Mouse (Mus musculus) small intestine, adult 2 months (tissue): Measurements from ENCODE around the gene Adamtsl1. TPM values are rescaled to one million over a fixed set of nuclear protein-coding genes. Genes with fewer than 3 reads are reported as not detected.
A peak's percentile ranks its signal among the peaks of the same experiment; 100 is the strongest.

Source experiments
- H3K27ac ChIP-seq: fragments of 200-500 bp; 2 replicates; pipeline ENCODE4 v1.5.1; 2012; ENCODE audit warnings: low read depth, low read length, control low read depth, inconsistent platforms; ENCODE audit not compliant: insufficient read depth
- H3K27me3 ChIP-seq: fragments of 200-500 bp; 2 replicates; pipeline ENCODE4 v1.6.1; 2012; ENCODE audit warnings: mild to moderate bottlenecking, moderate library complexity, low read length, inconsistent platforms; ENCODE audit not compliant: control insufficient read depth, insufficient read depth
- H3K36me3 ChIP-seq: fragments of 200-500 bp; 2 replicates; pipeline ENCODE4 v1.6.1; 2012; ENCODE audit warnings: mild to moderate bottlenecking, low read length, control low read depth, inconsistent platforms; ENCODE audit not compliant: control insufficient read depth, insufficient read depth
- H3K4me1 ChIP-seq: fragments of 200-500 bp; 2 replicates; pipeline ENCODE4 v1.6.1; 2012; ENCODE audit warnings: low read length, inconsistent platforms, mixed read lengths; ENCODE audit not compliant: control insufficient read depth, insufficient read depth, insufficient read length
- H3K4me3 ChIP-seq: fragments of 200-500 bp; 2 replicates; pipeline ENCODE4 v1.5.1; 2012; ENCODE audit warnings: low read depth, mild to moderate bottlenecking, control low read depth, inconsistent platforms, low read length, moderate library complexity
- CTCF ChIP-seq: fragments of 200-500 bp; IDR thresholded peaks from 2 replicates; pipeline ENCODE4 v1.5.1; 2012; ENCODE audit warnings: low read depth, mild to moderate bottlenecking, control low read depth, inconsistent platforms, low read length, moderate library complexity, mixed read lengths; ENCODE audit not compliant: insufficient replicate concordance, insufficient read length; ENCODE audit errors: extremely low read depth
- POLR2A ChIP-seq: fragments of 200-500 bp; IDR thresholded peaks from 2 replicates; pipeline ENCODE4 v1.6.1; 2012; ENCODE audit warnings: low read depth, mild to moderate bottlenecking, control low read depth, inconsistent platforms, low read length, moderate library complexity
- WGBS: fragments of 180-500 bp; shearing (Covaris S2); methylation state at CpG from one replicate; pipeline ENCODE4 v1.1.7; 2018; 5-methylcytosine and 5-hydroxymethylcytosine counted together
- polyA plus RNA-seq: library from polyadenylated mRNA; depleted of rRNA; stranded (reverse); fragments of >200 nt; gene quantifications from 2 replicates; pipeline ENCODE4 v1.2.3, GENCODE M21; 2012

Gene Adamtsl1
- polyA plus RNA-seq, 1 experiment: 1.1 TPM

DNA sequence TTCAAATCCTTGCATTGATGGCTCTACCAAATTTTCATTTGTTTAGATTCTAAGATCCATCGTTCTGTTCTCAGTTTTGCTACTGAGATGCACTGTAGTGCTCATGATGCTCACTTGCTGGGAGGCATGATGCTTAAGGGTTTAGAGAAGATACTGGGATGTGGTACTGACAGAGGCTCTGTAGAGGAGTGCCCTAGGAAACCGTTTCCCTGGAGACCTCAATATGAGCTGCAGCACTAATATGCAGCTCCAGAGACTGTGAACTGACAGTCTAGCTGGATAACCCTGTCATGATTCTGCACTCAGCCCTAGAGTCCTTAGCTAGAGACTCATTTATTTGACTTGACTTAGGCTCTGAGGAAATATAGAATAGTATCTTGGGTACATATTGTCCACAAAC is 756.1 kb downstream of the Adamtsl1 start:
- no peak for TF ChIP-seq CTCF
- no peak overlapping the region for H3K4me3 ChIP-seq
- no peak overlapping the region for H3K27ac ChIP-seq
- no peaks in the 10 kb centered on the region for H3K27me3 ChIP-seq
- 58% methylated on average over 2 of the region's 2 CpGs for WGBS
- no peaks in the 10 kb centered on the region for H3K4me1 ChIP-seq
- H3K36me3 ChIP-seq: no peaks in the 10 kb centered on the region

DNA sequence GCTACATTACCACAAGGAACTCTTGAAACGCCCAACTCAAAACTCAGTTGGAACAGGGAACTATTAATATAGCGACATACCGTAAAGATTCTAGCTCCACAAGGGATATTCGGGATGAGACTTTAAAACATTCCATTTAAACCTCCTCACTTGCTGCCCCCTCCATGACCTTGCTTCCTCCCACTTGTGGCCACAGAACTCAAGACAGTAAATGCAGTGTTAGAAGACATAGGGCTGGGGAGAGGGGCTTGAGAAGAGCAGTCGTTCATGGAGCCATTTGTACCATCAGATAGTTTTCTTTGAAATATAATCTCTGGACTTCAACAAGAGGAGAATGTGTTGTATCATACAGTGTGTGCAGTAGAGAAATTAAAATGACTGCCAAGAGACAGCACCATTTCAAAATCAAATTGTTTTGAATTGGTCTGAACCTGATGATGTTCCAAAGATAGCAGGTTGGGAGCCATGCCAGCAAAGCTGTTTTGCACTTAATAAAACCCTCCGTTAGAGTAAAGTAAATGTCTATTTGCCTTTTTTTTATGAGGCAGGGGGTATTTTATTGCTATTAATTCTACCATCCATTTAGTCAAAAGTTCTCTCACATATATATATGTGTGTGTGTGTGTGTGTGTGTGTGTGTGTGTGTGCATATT is 759.9 kb downstream of the Adamtsl1 start:
- H3K36me3 ChIP-seq: no peaks in the 10 kb centered on the region
- WGBS: 67% methylated on average over 6 of the region's 6 CpGs

DNA sequence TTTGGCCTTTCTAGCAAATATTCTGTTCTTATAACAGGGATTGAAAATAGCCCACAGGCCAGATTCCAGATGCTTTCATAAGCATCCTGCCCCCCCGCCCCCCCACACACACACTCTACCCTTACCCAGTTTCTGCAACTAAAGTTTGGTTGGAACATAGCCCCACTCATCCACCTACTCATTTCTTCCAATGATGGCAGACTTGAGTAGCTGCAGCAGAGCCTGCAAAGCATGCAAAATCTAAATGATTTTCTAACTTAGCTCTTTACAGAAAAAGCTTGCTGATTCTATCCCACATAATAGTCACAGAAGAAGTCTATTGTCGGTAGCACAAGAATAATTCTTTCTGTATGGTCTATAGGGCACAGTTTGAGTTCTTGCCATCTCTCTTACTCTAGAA is 760.7 kb downstream of the Adamtsl1 start:
- Histone ChIP-seq H3K4me1 (no peaks in the 10 kb centered on the region), H3K27me3 (no peaks in the 10 kb centered on the region), H3K36me3 (no peaks in the 10 kb centered on the region), H3K4me3 (no peak overlapping the region), H3K27ac (no peak overlapping the region)
- TF ChIP-seq CTCF (no peak), POLR2A (no peak)
- WGBS: 80% methylated on average over 2 of the region's 2 CpGs

More for the DNA sequence above, 759.9 kb downstream of the Adamtsl1 start:
- Histone ChIP-seq H3K4me3 (no peak overlapping the region), H3K27me3 (no peaks in the 10 kb centered on the region), H3K27ac (no peak overlapping the region), H3K4me1 (no peaks in the 10 kb centered on the region)
- TF ChIP-seq POLR2A: no peak

DNA sequence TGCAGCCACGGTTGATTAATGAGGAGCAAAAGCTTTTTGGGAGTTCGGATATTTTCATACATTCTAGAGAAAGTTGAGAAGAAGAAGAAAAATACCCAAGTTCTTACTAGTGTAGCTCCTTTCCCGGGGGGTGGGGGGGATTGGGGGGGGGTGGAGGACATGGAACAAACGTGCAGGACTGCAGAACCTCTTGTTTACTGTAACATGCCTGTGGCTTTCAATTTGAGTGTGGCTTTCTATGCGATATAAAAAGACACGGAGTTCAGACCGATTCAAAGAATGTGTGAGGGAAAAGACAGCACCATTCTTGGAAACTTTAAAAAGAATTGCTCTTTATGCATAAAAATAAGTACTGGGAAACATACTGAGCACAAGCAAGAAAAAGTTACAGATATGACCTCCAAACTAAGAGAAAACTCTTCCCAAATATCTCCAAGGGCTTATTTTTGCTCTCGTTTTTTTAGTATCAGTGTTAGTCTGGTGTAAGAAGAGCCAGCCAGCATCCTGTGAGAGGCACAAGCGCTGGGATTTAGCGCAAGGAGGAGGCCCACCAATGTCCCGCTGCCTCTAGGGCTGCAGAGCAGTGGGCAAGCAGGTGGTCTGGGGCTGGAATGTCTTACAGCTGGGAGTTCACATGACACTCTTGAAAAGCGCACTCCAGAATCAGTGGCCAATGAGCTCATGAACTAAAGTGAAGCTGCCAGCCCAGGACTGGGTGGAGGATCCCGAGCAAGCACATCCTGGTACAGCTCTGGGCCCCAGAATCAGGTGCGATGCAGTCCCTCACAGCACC is 762.2 kb downstream of the Adamtsl1 start:
- Histone ChIP-seq H3K36me3 (no peaks in the 10 kb centered on the region), H3K27ac (peak overlapping the region; percentile 51; the same call in 1 of the 2 replicates), H3K4me1 (no peaks in the 10 kb centered on the region), H3K4me3 (no peak overlapping the region), H3K27me3 (no peaks in the 10 kb centered on the region)
- TF ChIP-seq POLR2A: no peak
- no peak for TF ChIP-seq CTCF
- 62% methylated on average over 14 of the region's 14 CpGs for WGBS

DNA sequence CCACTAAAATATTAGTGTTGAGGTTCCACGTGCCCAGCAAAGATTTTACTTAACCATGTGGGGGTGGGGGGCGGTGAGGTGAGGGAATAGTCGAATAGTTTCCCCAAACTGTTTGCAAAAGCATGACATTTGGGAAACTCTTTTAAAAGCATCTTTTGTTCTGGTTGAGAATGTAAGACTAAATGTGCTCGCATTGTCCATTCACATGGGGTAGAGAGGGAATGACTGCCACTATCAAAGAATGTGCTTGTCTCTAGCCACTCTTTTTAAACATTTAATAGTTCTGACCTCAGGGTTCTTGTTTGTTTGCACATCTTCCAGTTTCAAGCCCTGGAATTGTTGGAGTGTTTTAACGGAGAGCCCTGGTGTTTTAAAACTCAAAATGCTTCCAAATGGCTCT is 764.6 kb downstream of the Adamtsl1 start:
- Histone ChIP-seq H3K4me1 (no peaks in the 10 kb centered on the region), H3K4me3 (no peak overlapping the region), H3K36me3 (no peaks in the 10 kb centered on the region), H3K27me3 (no peaks in the 10 kb centered on the region), H3K27ac (no peak overlapping the region)
- TF ChIP-seq CTCF (no peak), POLR2A (no peak)
- 54% methylated on average over 5 of the region's 5 CpGs for WGBS

DNA sequence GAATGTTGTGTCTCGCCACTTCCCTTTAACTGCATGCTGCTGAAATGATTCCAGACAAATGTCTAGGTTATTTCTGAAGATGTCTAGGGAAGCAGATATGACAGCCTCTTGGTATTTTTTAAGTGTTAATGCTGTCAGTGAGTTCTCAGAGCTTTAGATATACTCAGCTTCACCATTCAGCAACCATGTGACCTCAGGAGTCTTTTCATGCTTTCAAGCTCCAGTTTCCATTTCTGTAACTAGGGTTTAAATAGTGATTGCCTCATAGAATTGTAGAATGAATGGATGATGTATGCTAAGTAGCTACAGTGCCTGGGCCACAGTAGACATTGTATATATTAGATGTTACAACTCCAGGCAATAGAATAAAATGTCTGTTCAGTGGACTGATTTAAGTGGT is 772.6 kb downstream of the Adamtsl1 start:
- Histone ChIP-seq H3K27ac (no peak overlapping the region), H3K4me1 (no peaks in the 10 kb centered on the region), H3K36me3 (no peaks in the 10 kb centered on the region), H3K4me3 (no peak overlapping the region), H3K27me3 (no peaks in the 10 kb centered on the region)
- TF ChIP-seq CTCF (no peak), POLR2A (no peak)
- 90% methylated on average over 1 of the region's 1 CpGs for WGBS

DNA sequence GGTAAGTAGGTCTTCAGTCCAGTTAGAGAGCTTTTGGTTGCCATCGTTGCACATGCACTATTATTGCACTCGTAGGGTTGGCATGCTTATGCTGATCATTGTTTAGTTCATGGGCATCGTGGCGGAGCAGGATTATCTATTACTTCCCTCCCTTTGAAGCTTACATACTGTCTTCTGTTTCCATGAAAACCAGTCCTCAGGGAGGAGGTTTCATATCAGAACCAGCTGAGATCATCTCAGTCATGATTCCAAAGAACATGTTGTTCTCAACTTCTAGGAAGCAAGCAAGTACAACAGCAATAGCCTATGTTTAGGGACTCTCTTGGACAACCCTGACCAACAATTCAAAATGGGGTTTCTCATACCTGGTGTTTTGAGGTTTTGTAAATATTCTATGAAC is 774.3 kb downstream of the Adamtsl1 start:
- no peaks in the 10 kb centered on the region for H3K36me3 ChIP-seq
- H3K4me3 ChIP-seq: no peak overlapping the region
- no peak overlapping the region for H3K27ac ChIP-seq
- no peaks in the 10 kb centered on the region for H3K27me3 ChIP-seq
- H3K4me1 ChIP-seq: no peaks in the 10 kb centered on the region
- 87% methylated on average over 4 of the region's 4 CpGs for WGBS
- TF ChIP-seq CTCF: no peak
- TF ChIP-seq POLR2A: no peak
